Mouse (Mus musculus) thymus, postnatal 25 days (tissue): ENCODE results near the gene Zfp385b.

Experiments used
- DNase-seq: peaks from one replicate; pipeline ENCODE4 v3.0.0; 2022

Zfp385b gene

DNA sequence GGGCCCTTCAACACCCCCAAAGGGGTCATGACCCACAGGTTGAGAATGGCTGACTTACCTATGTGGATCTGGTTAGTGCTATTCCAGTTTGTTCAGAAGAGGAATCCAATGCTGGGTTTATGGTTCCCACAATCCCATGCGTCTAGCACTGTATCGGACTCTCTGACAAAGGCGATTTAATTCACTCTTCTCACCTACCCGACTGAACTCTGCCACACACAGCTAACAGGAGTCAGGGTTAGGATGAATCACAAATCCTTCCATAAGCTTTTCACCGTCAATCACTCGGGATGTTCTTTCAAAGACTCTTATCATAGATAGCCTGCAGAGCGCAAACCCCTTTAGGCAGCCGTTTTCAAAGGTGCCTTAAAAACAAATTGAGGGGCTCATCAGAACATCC is 129.1 kb downstream of the Zfp385b start:
- DNase-seq = no peak

DNA sequence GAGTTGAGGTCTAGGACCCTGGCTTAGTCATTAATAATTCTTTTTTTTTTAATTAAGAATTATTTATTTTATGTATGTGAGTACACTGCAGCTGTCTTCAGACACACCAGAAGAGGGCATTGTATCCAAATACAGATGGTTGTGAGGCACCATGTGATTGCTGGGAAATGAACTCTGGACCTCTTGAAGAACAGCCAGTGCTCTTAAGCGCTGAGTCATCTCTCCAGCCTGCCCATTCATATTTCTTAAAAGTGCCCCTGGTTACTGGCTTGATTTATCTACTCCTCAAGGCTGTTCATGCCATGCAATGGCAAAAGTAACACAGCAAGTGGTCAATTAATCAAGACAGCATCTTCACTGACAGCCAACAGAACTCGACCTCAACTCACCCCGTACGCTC is 130.8 kb downstream of the Zfp385b start:
- no peak for DNase-seq

DNA sequence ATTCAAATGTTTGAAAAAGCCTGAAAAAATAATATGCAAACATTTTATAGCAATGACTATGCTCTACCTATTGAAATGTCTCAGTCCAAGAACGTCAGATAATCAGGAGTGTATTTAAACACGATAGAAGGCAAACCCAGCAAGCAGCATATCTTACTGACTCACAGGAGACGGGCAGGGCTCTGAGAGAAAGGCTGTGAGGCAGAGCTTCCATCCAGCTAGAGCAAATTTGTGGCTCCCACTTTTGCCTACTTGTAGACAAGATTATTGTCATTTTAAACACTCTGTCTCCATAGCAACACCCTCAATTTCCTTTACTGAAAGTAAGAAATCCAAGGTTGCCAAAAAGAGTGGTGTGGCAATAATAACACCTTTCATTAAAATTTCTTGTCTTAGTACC is 135.4 kb downstream of the Zfp385b start:
- DNase-seq = no peak

DNA sequence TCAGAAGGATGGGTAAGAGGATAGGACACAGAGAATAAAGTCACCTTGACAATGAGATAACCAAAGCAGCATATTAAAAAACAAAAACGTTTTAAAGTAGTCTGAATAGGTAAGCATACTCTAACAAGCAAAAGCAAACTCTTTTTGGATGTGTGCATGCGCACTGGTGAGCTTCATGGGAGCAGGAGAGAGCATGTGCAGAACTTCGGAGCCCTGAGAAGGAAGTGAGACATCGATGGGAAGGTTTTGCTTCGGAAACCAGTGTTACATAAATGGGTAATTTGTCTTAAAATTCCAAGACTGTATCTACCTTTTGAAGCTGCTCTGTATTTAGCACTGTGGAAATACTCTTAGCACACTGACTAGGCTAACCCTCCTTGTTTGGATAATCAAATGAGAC is 137.2 kb downstream of the Zfp385b start:
- DNase-seq = no peak

DNA sequence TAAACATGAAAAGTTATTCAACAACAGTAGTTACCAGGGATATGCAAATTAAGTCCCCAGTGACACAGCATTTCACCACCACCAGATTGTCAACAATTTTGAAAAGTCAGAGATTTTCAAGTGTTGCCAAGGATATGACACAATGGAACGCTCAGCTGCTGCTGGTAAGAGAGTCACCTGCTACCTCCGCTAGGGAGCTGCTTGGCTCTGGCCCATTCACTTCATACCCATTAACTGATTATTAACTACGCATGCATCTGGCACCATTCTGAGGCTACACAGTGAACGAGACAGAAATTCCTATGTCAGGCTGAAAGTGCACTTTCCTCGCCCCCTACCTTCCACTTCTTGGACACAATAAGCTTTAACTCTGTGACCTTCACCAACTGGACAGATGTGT is 137.7 kb downstream of the Zfp385b start:
- DNase-seq = no peak

DNA sequence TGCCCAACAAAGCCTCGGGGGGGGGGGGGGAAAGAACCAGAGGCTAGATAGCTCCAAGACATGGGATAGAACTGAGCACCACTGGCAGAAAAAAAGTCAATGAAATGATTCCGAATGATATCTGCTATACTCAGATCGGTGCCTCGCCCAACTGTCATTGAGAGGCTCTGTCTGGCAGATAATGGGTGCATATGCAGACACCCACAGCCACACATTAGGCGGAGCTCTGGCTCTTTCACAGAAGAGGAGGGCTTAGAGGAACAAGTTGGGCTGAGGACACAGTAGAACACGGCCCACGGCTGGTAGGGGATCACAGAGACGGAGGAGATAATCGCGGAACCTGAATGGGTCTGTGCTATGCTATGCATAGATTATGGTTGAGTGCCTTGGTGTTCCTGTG is 145.7 kb downstream of the Zfp385b start:
- no peak for DNase-seq

DNA sequence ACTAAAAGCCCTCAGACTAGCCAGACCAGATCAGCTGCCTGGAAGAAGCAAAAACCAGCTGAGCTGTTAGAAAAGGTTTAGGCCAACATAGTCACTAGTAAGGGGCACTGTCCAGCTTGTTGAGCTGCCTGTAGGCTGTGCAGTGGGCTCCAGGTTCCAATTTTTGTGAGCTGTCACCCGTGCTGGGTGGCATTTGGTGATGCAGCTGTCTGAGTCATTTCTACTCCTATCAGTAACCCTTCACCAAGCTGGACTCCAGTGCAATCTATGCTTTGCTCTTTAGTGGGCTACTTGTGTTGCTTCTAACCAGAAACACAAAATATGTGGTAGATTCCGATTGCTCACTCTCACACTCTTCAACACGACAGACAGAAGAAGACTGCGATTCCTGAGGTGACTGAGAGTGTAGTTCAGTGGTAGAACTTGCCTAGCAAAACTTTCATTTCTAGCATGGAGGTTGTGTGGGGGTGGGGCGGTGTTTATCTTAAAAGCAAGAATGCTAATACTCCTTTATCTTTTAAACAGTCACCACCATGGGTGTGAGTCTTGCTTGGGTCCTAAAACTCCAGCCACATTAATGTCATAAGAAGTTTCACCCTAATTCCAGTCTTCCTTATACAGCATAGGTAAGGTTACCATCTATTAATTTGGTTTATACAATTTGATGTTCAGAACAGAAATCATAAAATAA is 147.1 kb downstream of the Zfp385b start:
- DNase-seq = no peak

DNA sequence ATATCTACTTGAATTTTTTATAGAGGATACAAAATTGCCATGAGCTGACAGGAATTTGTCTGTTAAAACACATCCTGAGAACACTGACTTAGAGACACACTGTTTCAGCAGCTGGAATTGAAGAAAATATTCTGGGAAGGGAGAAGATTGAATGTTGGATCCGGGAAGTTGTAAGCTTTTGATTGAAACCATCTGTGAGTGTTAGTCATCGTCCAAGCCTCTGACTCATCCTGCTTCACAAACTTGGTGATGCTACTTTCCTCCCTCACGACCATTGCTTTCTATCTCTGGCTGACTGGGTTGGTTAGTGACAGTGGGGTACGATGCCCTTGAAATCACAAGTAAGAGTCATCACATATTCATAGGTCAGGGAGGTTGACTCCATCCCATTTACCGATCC is 157.3 kb downstream of the Zfp385b start:
- DNase-seq = no peak

DNA sequence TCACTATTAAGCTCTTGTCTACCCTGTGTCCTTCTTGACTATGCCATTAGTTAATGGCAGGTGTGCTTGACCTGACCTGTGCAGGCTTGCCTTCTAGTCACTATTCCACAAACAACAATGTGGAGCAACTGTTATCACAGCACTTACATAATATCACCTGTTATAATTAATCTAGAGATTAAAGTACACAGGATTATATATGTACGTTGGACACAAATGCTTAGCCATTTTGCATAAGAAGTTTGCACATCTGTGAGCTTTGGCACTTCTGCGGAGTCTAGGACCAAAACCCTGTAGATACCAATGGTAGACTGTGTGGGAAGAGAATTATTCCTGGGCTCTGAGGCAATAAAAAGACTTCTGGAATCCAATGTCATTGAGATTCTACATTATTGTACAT is 165.8 kb downstream of the Zfp385b start:
- DNase-seq = no peak

DNA sequence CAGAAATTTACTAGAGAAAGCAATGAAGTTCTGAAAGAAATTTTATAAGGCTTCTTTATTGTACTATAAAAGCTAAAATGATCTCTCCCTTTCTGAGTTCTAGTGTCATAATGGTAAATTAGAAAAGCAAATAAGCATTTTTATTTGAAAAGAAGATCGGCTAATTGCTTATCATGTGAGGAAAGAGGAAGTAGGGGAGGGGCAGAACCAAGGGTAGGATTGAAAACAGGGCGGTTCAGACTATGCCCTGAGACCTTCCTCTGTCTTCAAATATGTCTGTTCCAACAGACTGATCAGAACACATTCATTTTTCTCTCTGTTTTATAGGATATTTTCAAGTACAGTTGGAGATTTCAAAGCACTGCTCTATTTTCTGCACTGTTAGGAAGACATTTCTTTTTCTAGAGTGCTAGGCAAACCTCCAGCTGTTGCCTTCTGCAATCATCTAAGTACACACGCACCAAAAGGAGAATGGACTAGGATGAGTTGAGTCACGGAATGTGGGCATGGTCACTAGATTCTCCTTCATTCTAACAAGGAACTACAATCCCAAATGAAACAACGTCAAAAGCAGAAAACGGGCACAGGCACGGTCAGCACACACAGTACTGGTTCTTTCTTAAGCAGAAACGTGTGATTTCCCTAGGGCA is 177.8 kb downstream of the Zfp385b start:
- no peak for DNase-seq

DNA sequence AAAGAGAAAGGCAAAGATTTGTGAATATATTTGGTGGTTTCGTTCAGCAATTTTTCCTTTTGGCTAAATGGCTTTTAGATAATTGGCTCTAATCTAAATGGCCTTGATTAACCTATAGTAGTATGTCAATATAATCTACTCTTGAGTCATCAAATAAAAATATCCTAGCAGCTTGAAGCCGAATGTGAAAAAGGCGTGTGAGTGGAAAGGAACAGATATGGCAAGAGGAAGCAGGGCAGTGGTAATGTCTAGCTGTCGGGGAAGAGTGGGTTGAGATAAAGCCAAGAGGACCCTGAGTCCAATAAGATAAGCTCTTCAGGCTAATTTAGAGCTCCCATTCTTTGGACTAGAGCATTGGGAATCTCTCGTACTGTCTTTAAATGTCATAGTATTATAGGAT is 179.4 kb downstream of the Zfp385b start:
- no peak for DNase-seq

DNA sequence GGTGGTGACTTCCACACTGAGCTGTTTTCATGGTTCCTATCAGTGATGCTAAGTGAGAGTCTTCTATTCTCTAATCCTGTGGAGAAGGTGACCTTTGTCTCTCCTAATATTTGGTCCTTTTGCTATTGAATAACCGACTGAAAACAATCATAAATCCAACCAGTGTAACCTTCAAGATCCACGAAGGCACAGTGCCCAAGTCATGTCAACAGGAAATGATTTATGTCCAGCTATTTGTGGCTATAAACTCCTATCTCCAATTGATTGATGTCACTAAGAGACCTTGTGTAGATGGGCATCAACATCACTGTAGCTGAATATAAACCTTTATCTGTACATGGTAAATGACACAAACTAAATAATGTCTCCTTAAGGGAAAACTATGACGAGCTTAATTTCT is 187.8 kb downstream of the Zfp385b start:
- DNase-seq = no peak

DNA sequence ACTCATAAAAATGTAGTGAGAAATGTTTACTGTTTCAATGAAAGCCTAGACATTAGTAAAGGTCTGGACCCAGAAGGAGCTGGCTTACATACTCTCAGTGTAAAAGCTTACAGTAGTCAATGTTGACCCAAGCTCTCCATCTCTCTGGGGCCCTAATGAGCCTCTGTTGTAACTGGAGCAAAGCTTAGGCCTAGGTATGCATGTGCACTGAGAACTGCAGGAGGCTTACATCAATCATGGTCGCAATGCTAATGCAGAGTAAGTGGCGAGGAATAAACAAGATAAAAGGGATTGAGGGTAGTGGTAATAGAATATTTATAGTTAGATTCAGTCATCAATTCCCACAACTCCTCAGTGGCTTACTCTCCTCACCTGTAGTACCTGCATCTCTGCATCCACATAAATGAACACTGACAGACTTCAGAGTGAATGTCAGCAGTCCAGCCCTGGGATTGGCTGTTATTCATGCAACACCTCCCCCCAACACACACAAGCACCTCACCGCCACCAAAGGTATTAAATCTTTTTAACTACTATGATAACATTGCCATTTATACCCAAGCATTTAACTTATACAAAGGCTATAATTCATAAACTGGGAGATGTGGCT is 191.7 kb downstream of the Zfp385b start:
- DNase-seq = no peak

DNA sequence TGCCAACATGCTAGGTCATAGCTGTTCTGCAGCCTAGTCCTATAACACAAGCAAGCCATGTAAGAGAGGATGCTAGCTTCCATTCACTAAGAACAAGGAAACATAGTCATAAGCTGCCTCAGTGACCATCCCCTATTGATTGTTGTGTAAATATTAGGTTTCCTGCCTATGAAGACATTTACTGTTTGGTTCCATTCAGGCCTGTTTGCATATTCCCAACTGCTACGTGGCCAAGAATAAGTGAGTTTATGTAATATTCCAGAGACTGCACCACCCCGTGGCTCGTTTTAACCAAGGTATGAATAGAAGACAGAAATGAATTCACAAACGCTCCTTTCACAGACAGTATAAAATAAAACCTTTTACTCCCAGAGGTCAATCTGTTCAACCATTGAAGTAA is 200.8 kb downstream of the Zfp385b start:
- DNase-seq = no peak

DNA sequence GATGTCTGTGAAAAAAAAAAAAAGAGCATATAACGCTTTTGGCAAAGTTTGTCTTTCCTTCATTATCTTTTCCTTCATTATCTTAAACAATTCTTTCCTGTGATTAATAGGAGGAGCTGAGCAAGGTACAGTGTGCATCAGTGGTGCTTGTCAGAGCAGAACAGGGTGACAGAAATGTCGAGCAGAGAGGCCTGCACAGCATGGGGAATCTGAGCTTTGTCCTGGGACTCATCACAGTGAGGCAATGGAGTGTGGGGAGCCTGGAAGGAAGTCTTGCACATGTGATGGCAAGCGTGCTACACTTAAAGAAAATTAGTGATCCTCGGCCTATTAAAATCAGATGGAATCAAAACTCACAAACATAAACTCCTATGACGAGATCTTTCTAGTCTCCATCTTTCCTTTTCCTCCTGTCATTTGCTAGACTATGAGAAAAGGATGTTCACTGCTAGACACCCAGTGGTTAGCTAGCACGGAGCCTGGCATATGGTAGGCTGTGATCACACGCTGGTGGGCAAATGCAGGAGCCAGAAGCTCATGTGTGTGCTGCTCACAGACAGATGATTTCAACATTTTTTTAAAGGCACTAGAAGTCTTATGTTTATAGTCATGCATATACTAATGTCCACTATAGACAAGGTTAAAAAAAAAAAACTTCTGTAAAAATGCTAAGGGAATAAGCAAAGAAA is 209.0 kb downstream of the Zfp385b start:
- no peak for DNase-seq

DNA sequence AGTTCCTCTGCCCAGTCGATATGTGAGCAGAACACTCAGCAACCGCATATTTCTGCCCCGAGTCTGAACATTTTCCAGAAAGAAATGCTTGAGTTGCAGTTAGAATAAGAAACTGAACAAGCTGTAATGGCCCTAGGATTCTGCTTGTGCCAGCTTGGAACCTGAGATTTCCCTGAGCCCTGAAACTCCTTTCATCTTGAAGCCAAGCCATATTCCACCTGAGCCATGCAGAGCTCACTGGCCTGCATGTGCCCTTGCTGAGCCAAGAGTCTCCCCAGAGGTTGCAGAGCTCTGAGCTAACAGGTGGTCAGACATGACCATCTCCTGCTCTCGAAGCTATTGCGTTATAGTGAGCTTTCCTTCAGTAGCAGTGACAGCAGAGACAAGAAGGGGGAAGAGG is 210.0 kb downstream of the Zfp385b start:
- no peak for DNase-seq

DNA sequence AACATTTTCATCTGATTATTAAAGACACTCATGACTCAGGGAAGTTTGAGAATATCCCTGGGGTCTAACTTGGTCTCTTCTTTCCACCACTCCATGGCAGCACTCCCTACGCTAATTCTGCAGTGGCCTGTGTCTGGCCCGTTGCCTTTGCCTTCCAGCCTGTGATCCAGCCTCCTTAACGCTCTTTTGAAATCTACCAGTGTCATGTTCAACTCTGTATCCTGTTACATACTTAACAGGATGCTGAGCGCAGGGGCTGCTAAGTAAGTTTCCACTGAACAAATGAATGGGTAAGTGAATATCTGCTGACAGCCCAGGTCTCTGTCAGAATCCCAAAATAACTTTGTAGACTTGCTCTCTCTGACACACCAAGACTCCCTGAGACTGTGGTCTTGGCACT is 210.8 kb downstream of the Zfp385b start:
- DNase-seq = no peak

DNA sequence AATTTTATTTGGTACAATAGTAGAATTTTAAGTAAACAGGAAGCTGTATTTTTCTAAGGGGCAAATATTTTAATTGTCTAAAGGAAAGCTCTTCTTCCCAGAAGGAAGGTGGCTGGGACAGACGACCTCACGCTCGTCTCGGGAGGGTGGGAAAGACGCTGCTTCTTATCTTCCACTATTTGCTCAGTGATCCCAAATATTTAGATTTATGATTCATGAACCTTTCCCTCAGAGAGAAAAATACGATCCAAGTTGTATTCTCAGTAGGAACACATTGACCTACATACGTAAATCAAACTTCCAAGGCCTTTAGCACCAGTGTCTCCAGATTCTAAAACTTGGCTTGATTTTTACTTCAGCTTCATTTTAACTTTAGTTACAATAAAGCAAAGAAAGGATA is 226.0 kb downstream of the Zfp385b start:
- no peak for DNase-seq

DNA sequence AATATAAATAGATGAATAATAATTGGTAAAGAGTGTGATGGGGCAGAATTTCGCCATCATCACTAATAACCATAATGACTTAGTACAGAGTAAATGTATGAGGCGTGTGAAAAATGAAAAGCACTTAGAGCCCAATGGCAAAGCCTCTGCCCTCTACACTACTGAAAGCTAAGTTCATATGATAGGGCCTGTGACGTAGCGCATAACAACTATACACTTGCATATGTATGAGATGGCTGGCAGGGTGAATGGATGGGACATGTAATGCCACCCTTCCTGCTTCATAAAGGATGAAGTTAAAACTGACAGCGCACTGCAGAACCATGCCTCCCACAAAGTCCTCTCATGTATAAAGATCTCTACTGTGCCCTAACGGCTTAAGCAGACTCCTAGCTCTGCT is 226.9 kb downstream of the Zfp385b start:
- no peak for DNase-seq

DNA sequence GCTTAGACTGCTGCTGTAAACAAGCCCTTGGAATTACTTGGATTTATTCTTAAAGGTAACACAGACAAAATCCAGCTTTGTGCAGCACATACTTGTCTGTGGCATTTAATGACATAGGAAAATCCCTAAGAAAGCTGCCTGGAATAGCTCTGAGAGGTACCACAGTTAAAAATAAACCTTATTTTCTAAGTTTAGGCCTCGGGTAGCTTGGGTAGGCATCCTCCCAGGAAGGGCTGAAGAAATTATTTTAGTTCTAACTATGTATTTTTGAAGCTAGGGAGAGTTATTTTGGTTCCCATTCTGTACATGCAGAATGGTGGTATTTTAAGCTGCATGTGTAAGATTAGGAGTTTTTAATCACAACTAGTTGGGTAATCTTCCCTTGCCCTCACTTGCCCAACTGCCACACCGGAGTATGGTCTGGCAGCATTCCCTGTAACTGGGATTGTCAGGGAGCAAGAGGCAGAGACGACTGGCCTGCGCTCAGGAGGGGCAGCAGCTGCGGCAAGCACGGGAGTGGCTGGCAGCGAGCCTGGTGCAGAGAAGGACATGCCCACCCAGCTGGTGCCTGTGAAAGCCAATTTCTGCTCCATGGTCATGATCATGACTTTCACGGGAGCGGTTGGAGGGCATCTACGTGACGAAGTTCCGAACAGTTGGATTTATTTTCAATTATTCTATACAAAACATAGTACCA is 230.1 kb downstream of the Zfp385b start:
- DNase-seq = no peak

DNA sequence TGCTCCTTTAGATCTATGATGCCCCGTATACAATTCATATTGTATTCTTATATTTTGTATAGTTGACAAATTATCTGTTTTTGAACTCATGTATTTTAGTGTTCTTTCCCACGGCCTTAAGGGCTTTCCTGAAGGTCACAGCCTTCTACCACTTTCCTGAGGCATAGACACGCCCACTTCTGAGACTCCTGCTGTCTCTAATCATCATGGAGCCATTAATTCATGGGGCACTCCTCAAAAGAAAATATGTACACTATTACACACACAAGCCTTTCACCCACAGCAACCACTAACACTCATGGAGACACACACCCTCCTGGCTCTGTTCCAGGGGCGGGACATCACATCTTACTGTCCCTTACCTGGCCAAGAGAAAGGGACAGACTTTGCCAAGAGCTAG is 232.1 kb downstream of the Zfp385b start:
- DNase-seq = no peak

DNA sequence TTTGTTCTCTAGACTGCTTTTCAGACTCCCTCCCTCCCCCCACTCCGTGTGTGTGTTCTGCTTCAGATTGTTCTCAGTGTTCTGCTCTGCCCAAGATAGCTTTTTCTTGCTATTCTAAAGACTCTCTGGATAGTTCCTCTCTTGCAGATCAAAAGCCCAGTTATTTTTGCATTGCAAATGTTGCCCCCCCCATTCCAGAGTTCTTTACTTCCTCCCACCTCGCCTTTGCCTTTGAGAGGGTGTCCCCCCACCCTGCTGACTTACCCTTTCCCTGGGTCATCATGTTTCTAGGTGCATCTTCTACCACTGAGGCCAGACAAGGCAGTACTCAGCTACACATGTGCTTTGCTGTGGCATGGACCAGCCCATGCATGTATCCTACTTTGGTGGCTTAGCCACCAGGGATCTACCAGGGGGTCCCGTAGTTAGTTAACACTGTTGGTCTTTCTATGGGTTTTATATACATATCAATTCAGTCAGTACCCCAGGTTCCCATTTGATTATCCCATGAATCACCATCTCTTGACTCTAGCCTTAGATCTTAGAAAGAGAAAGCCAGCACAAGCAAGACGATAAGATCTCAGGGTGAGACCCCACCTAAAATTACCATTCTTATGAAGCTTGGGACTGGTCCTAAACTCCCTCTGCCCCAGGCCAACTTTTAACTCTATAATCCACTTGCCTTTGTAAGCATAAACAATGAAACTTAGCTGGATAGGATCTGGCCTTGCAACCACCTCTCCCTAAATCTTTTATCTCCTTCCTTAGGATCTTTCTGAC is 232.7 kb downstream of the Zfp385b start:
- DNase-seq = no peak

DNA sequence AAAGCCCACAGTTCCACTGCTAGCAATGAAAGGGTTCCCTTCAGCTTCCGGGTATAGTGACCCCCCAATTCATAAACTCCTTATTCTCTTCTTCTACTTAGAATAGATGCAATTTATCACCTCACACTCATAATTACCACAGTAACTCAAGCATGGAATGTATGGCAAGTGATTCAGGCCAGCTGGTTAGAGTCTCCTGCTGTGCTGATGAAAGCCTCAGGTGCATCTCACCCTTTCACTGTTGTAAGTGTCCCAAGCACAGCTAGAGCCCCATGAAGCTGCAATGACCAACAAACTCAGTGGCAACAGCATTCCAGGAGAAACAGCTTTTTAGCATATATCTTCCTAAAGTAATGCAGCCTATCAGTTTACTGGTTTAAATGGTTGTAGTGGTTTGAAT is 235.9 kb downstream of the Zfp385b start:
- no peak for DNase-seq
